Mouse (Mus musculus) cerebellum, postnatal 10 days (tissue): ENCODE results near the gene Dgkq.

Experiments
- DNase-seq, 2 experiments: peaks; one replicate each; pipeline ENCODE4 v3.0.0; 2021; ENCODE audit warnings: mixed read lengths in 2 of 2

Gene Dgkq

GRCm38 (mm10) chr5:108668977-108669936 is at the start of gene Dgkq:
Gene Dgkq, minus strand, starts transcription at chr5:108669672.
- peak; percentile 90 to 91 for DNase-seq

GRCm38 (mm10) chr5:108718051-108718450 is 48.6 kb upstream of the Dgkq start:
- DNase-seq: peak; percentile 76 to 85

GRCm38 (mm10) chr5:108715974-108716373 is 46.5 kb upstream of the Dgkq start:
- no peak for DNase-seq

GRCm38 (mm10) chr5:108714149-108714548 is 44.7 kb upstream of the Dgkq start:
- peak; percentile 76 to 81 for DNase-seq

GRCm38 (mm10) chr5:108713691-108714090 is 44.2 kb upstream of the Dgkq start:
- DNase-seq: peak; percentile 45 to 46

GRCm38 (mm10) chr5:108713096-108713495 is 43.6 kb upstream of the Dgkq start:
- no peak for DNase-seq

GRCm38 (mm10) chr5:108711968-108712367 is 42.5 kb upstream of the Dgkq start:
- DNase-seq: no peak

GRCm38 (mm10) chr5:108708981-108709731 is 39.7 kb upstream of the Dgkq start:
- DNase-seq: no peak

- no peak for DNase-seq
These were observed 38.9 kb upstream of the Dgkq start for GRCm38 (mm10) chr5:108708419-108708818.

GRCm38 (mm10) chr5:108707758-108708157 is 38.3 kb upstream of the Dgkq start:
- DNase-seq: no peak

GRCm38 (mm10) chr5:108703754-108704626 is 34.5 kb upstream of the Dgkq start:
- DNase-seq: no peak

GRCm38 (mm10) chr5:108701341-108702021 is 32.0 kb upstream of the Dgkq start:
- DNase-seq: no peak

GRCm38 (mm10) chr5:108700346-108700745 is 30.9 kb upstream of the Dgkq start:
- DNase-seq: no peak

GRCm38 (mm10) chr5:108697341-108697753 is 27.9 kb upstream of the Dgkq start:
- DNase-seq: peak; percentile 50 to 69

- DNase-seq: no peak
These were observed 27.1 kb upstream of the Dgkq start for GRCm38 (mm10) chr5:108696542-108696941.

- no peak for DNase-seq
These were observed 26.4 kb upstream of the Dgkq start for GRCm38 (mm10) chr5:108695861-108696260.

- peak; percentile 43 to 54 for DNase-seq
These were observed 25.1 kb upstream of the Dgkq start for GRCm38 (mm10) chr5:108694352-108695261.

- peak; percentile 80 to 86 for DNase-seq
These were observed 24.4 kb upstream of the Dgkq start for GRCm38 (mm10) chr5:108693872-108694288.

GRCm38 (mm10) chr5:108692271-108692670 is 22.8 kb upstream of the Dgkq start, which contains the start of gene Fgfrl1:
Gene Fgfrl1, plus strand, starts transcription at chr5:108692382.
- DNase-seq: peak; percentile 54 to 57

- no peak for DNase-seq
These were observed 21.7 kb upstream of the Dgkq start for GRCm38 (mm10) chr5:108691152-108691551.

- DNase-seq: no peak
These were observed 19.6 kb upstream of the Dgkq start for GRCm38 (mm10) chr5:108689091-108689490.
